Mouse (Mus musculus) embryonic facial prominence, embryonic 14.5 days (tissue): ENCODE data around the gene Arhgap28. TPM values are rescaled to one million over a fixed set of nuclear protein-coding genes. Genes with fewer than 3 reads are reported as not detected.

ENCODE experiments used
- ATAC-seq: fragments of 200-750 bp; cut with Nextera tagmentation; 2 replicates; pipeline ENCODE4 v1.8.0; 2017; ENCODE audit warnings: low read depth, moderate number of reproducible peaks, moderate TSS enrichment
- DNase-seq: peaks from one replicate; pipeline ENCODE4 v3.0.0-alpha.2; 2015; ENCODE audit warnings: low spot score
- H3K27ac ChIP-seq: fragments of 300-500 bp; sonication (generic); replicated peaks from 2 replicates; pipeline ENCODE4 v1.5.1; 2014; ENCODE audit warnings: low read depth, mild to moderate bottlenecking, low read length, moderate library complexity
- H3K27me3 ChIP-seq: fragments of 300-500 bp; sonication (generic); replicated peaks from 2 replicates; pipeline ENCODE4 v1.6.1; 2014; ENCODE audit warnings: low read length; ENCODE audit not compliant: control insufficient read depth, insufficient read depth
- H3K36me3 ChIP-seq: fragments of 300-500 bp; sonication (generic); 2 replicates; pipeline ENCODE4 v1.6.1; 2014; ENCODE audit warnings: low read length, mixed read lengths; ENCODE audit not compliant: control insufficient read depth, insufficient read depth
- H3K4me1 ChIP-seq: fragments of 300-500 bp; sonication (generic); 2 replicates; pipeline ENCODE4 v1.6.1; 2014; ENCODE audit warnings: antibody characterized with exemption, low read length; ENCODE audit not compliant: control insufficient read depth, insufficient read depth
- H3K4me2 ChIP-seq: fragments of 300-500 bp; sonication (generic); 2 replicates; pipeline ENCODE4 v1.6.1; 2014; ENCODE audit warnings: low read depth, mild to moderate bottlenecking, low read length, moderate library complexity, mixed read lengths
- H3K4me3 ChIP-seq: fragments of 300-500 bp; sonication (generic); 2 replicates; pipeline ENCODE4 v1.5.1; 2014; ENCODE audit warnings: low read depth, mild to moderate bottlenecking, low read length
- H3K9ac ChIP-seq: fragments of 300-500 bp; sonication (generic); 2 replicates; pipeline ENCODE4 v1.6.1; 2014; ENCODE audit warnings: low read depth, mild to moderate bottlenecking, low read length, moderate library complexity, mixed read lengths
- H3K9me3 ChIP-seq: fragments of 300-500 bp; sonication (generic); 2 replicates; pipeline ENCODE4 v1.6.1; 2016; ENCODE audit warnings: low read length; ENCODE audit not compliant: control insufficient read depth
- whole genome bisulfite sequencing: fragments of 180-500 bp; shearing (Covaris S2); extraction: QIAGEN DNeasy Blood & Tissue Kit; methylation state at CpG from one replicate; pipeline ENCODE4 v1.1.7; 2014; 5-methylcytosine and 5-hydroxymethylcytosine counted together
- polyA plus RNA-seq: library from polyadenylated mRNA; unstranded; fragments of >200 nt; fragmentation: Nextera tagmentation; extraction: Ambion mirVana; gene quantifications from 2 replicates; pipeline ENCODE4 v1.2.1, GENCODE M21; 2014

The Arhgap28 gene
- polyA plus RNA-seq, 1 experiment from 2014 or later = 49.2 TPM

GRCm38 (mm10) chr17:67916901-67917300, 87.0 kb downstream of the Arhgap28 start:
- Histone ChIP-seq H3K4me2 (no peak overlapping the region), H3K27ac (no peak overlapping the region; the same call in 1 of the 2 replicates), H3K4me3 (no peak overlapping the region), H3K4me1 (0 out of 2 replicates have a peak, but pooled peaks cover 5% of the 10 kb centered on the region), H3K36me3 (no peaks in the 10 kb centered on the region), H3K27me3 (no peaks in the 10 kb centered on the region), H3K9ac (no peak overlapping the region), H3K9me3 (no peaks in the 10 kb centered on the region)
- no peak for ATAC-seq
- DNase-seq = no peak
- WGBS = 74% methylated on average over 2 of the region's 2 CpGs

GRCm38 (mm10) chr17:67912640-67913039, 91.3 kb downstream of the Arhgap28 start:
- Histone ChIP-seq H3K4me2 (no peak overlapping the region), H3K27me3 (no peaks in the 10 kb centered on the region), H3K4me3 (no peak overlapping the region), H3K9ac (no peak overlapping the region), H3K4me1 (0 out of 2 replicates have a peak, but pooled peaks cover 13% of the 10 kb centered on the region), H3K9me3 (no peaks in the 10 kb centered on the region), H3K36me3 (no peaks in the 10 kb centered on the region), H3K27ac (peak overlapping the region; percentile 23; the same call in 1 of the 2 replicates)
- ATAC-seq (peak; percentile 79), DNase-seq (peak; percentile 61)
- 54% methylated on average over 12 of the region's 12 CpGs for WGBS

GRCm38 (mm10) chr17:67912051-67912450, 91.9 kb downstream of the Arhgap28 start:
- Histone ChIP-seq H3K36me3 (no peaks in the 10 kb centered on the region), H3K27me3 (no peaks in the 10 kb centered on the region), H3K27ac (peak overlapping the region; percentile 40), H3K4me2 (no peak overlapping the region), H3K9me3 (no peaks in the 10 kb centered on the region), H3K9ac (no peak overlapping the region), H3K4me1 (0 out of 2 replicates have a peak, but pooled peaks cover 13% of the 10 kb centered on the region), H3K4me3 (no peak overlapping the region)
- ATAC-seq = no peak
- DNase-seq = peak; percentile 45
- WGBS = 49% methylated on average over 11 of the region's 11 CpGs

- H3K4me1 ChIP-seq = 0 out of 2 replicates have a peak, but pooled peaks cover 13% of the 10 kb centered on the region
- ATAC-seq (no peak), DNase-seq (no peak)
- 0 out of 2 replicates have a peak overlapping the region, but pooled peaks have one; percentile 34 for H3K27ac ChIP-seq
- H3K9ac ChIP-seq = no peak overlapping the region
- H3K4me3 ChIP-seq = no peak overlapping the region
- WGBS = 62% methylated on average over 4 of the region's 4 CpGs
- H3K9me3 ChIP-seq = no peaks in the 10 kb centered on the region
- H3K27me3 ChIP-seq = no peaks in the 10 kb centered on the region
- H3K36me3 ChIP-seq = no peaks in the 10 kb centered on the region
- no peak overlapping the region for H3K4me2 ChIP-seq
Observed at GRCm38 (mm10) chr17:67908537-67908936, 95.4 kb downstream of the Arhgap28 start.

GRCm38 (mm10) chr17:67908137-67908536, 95.8 kb downstream of the Arhgap28 start:
- Histone ChIP-seq H3K27ac (no peak overlapping the region), H3K4me3 (no peak overlapping the region), H3K27me3 (no peaks in the 10 kb centered on the region), H3K4me2 (no peak overlapping the region), H3K4me1 (0 out of 2 replicates have a peak, but pooled peaks cover 13% of the 10 kb centered on the region), H3K36me3 (no peaks in the 10 kb centered on the region), H3K9me3 (no peaks in the 10 kb centered on the region), H3K9ac (no peak overlapping the region)
- ATAC-seq (no peak), DNase-seq (no peak)
- WGBS = 64% methylated on average over 4 of the region's 4 CpGs

- no peaks in the 10 kb centered on the region for H3K36me3 ChIP-seq
- no peaks in the 10 kb centered on the region for H3K9me3 ChIP-seq
- no peak overlapping the region for H3K4me2 ChIP-seq
- H3K27ac ChIP-seq = no peak overlapping the region; the same call in 1 of the 2 replicates
- DNase-seq = peak; percentile 39
- no peak for ATAC-seq
- no peaks in the 10 kb centered on the region for H3K27me3 ChIP-seq
- H3K9ac ChIP-seq = no peak overlapping the region
- 0 out of 2 replicates have a peak, but pooled peaks cover 10% of the 10 kb centered on the region for H3K4me1 ChIP-seq
- WGBS = 74% methylated on average over 10 of the region's 10 CpGs
- no peak overlapping the region for H3K4me3 ChIP-seq
Observed at GRCm38 (mm10) chr17:67907532-67908054, 96.3 kb downstream of the Arhgap28 start.

- Histone ChIP-seq H3K4me1 (0 out of 2 replicates have a peak, but pooled peaks cover 6% of the 10 kb centered on the region), H3K27ac (no peak overlapping the region), H3K36me3 (no peaks in the 10 kb centered on the region), H3K9me3 (no peaks in the 10 kb centered on the region), H3K4me2 (no peak overlapping the region), H3K27me3 (no peaks in the 10 kb centered on the region), H3K9ac (no peak overlapping the region), H3K4me3 (no peak overlapping the region)
- ATAC-seq (no peak), DNase-seq (no peak)
- WGBS = 81% methylated on average over 3 of the region's 3 CpGs
Observed at GRCm38 (mm10) chr17:67906236-67906635, 97.7 kb downstream of the Arhgap28 start.

- WGBS = 77% methylated on average over 14 of the region's 14 CpGs
- ATAC-seq (no peak), DNase-seq (peak; percentile 59)
- H3K9me3 ChIP-seq = no peaks in the 10 kb centered on the region
- no peaks in the 10 kb centered on the region for H3K27me3 ChIP-seq
- H3K27ac ChIP-seq = no peak overlapping the region
- no peak overlapping the region for H3K9ac ChIP-seq
- H3K4me3 ChIP-seq = no peak overlapping the region
- H3K4me1 ChIP-seq = 0 out of 2 replicates have a peak, but pooled peaks cover 6% of the 10 kb centered on the region
- no peak overlapping the region for H3K4me2 ChIP-seq
- peaks cover 8% of the 10 kb centered on the region; the same call in 1 of the 2 replicates for H3K36me3 ChIP-seq
Observed at GRCm38 (mm10) chr17:67904315-67904944, 99.5 kb downstream of the Arhgap28 start.
